In the genomic region with DNA sequence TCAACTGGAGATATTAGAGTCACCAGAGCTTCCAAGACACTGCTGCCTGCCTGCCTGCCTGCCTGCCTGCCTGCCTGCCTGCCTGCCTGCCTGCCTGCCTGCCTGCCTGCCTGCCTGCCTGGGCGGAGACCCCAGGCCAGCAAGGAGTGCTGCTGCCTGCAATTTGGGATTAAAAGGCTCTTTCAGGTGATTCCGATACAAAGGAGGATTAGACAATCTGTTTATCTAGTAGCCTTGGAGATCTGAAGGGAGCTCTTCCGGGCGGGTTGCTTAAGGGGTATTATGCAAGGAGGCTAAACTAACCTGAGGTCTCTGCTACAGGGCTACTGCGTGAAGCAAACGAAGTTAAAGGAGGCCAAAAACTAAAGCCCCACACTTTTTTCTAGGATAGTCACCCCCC, we compare ENCODE assay signal across 8 mouse cellular contexts. TPM values are rescaled to one million over a fixed set of nuclear protein-coding genes. Genes with fewer than 3 reads are reported as not detected.
A peak's percentile ranks its signal among the peaks of the same experiment; 100 is the strongest.
DNase-seq lines count a peak whose midpoint lies in the region; ATAC-seq lines count a peak whose summit lies in the region.

No protein-coding gene starts in this region.

- no peaks in the 10 kb centered on the region for H3K9me3 ChIP-seq in erythroblast, embryonic 14.5 days (ENCODE audit: control insufficient read depth, low read length)
- no peaks in the 10 kb centered on the region for H3K9me3 ChIP-seq in embryonic facial prominence, embryonic 10.5 days
- no peaks in the 10 kb centered on the region for H3K9me3 ChIP-seq in intestine, embryonic 15.5 days
- H3K9me3 ChIP-seq in midbrain, embryonic 13.5 days, result no peaks in the 10 kb centered on the region

- DNase-seq in embryonic facial prominence, embryonic 10.5 days (ENCODE audit: low spot score), result no peak
- no peak for DNase-seq in thymus, postnatal 4 days
- DNase-seq in left cerebral cortex, postnatal 36 days (ENCODE audit: low spot score in 2 of 2), result no peak
- no peak for DNase-seq in adrenal gland, postnatal 25 days

- peaks cover 75% of the 10 kb centered on the region for H3K4me1 ChIP-seq in erythroblast, embryonic 14.5 days (ENCODE audit: control insufficient read depth)
- peaks cover 56% of the 10 kb centered on the region for H3K4me1 ChIP-seq in embryonic facial prominence, embryonic 10.5 days
- H3K4me1 ChIP-seq in intestine, embryonic 15.5 days (replicated peaks), result peaks cover 52% of the 10 kb centered on the region
- H3K4me1 ChIP-seq in midbrain, embryonic 13.5 days (replicated peaks), result peaks cover 50% of the 10 kb centered on the region

- peak overlapping the region; percentile 96 for H3K27ac ChIP-seq in embryonic facial prominence, embryonic 10.5 days (replicated peaks)
- peak overlapping the region; percentile 87 for H3K27ac ChIP-seq in intestine, embryonic 15.5 days
- 0 out of 2 replicates have a peak overlapping the region, but pooled peaks have one; percentile 30 for H3K27ac ChIP-seq in midbrain, embryonic 13.5 days

- intact Hi-C loops in left cerebral cortex, postnatal 36 days (cut with DNase I), result no loop called here

- H3K4me3 ChIP-seq in erythroblast, embryonic 14.5 days (replicated peaks), result peak overlapping the region; percentile 93
- H3K4me3 ChIP-seq in embryonic facial prominence, embryonic 10.5 days, result peak overlapping the region; percentile 96
- H3K4me3 ChIP-seq in intestine, embryonic 15.5 days (replicated peaks), result peak overlapping the region; percentile 68
- peak overlapping the region; percentile 93 for H3K4me3 ChIP-seq in midbrain, embryonic 13.5 days (replicated peaks)

- 32% methylated on average over 6 of the region's 6 CpGs for WGBS in embryonic facial prominence, embryonic 10.5 days
- 35% methylated on average over 6 of the region's 6 CpGs for WGBS in intestine, embryonic 15.5 days
- WGBS in midbrain, embryonic 13.5 days, result 23% methylated on average over 6 of the region's 6 CpGs

- H3K27me3 ChIP-seq in erythroblast, embryonic 14.5 days (ENCODE audit: control insufficient read depth), result no peaks in the 10 kb centered on the region
- H3K27me3 ChIP-seq in embryonic facial prominence, embryonic 10.5 days (replicated peaks; ENCODE audit: low read depth, poor library complexity, severe bottlenecking), result no peaks in the 10 kb centered on the region
- H3K27me3 ChIP-seq in intestine, embryonic 15.5 days (replicated peaks), result no peaks in the 10 kb centered on the region
- H3K27me3 ChIP-seq in midbrain, embryonic 13.5 days, result no peaks in the 10 kb centered on the region

- peak overlapping the region; percentile 91 for H3K9ac ChIP-seq in intestine, embryonic 15.5 days
- peak overlapping the region; percentile 93 for H3K9ac ChIP-seq in midbrain, embryonic 13.5 days (replicated peaks)

- peak overlapping the region; percentile 77 for H3K4me2 ChIP-seq in intestine, embryonic 15.5 days (replicated peaks)
- H3K4me2 ChIP-seq in midbrain, embryonic 13.5 days (replicated peaks), result peak overlapping the region; percentile 80

- H3K36me3 ChIP-seq in erythroblast, embryonic 14.5 days (ENCODE audit: control insufficient read depth), result peaks cover 32% of the 10 kb centered on the region
- peaks cover 48% of the 10 kb centered on the region for H3K36me3 ChIP-seq in embryonic facial prominence, embryonic 10.5 days (replicated peaks)
- H3K36me3 ChIP-seq in intestine, embryonic 15.5 days, result no peaks in the 10 kb centered on the region; the same call in 1 of the 2 replicates
- H3K36me3 ChIP-seq in midbrain, embryonic 13.5 days, result peaks cover 30% of the 10 kb centered on the region

- ATAC-seq in erythroblast, adult 5-6 weeks (replicated peaks; ENCODE audit: low FRiP score, poor library complexity, severe bottlenecking), result no peak
- no peak for ATAC-seq in intestine, embryonic 15.5 days
- ATAC-seq in midbrain, embryonic 13.5 days, result no peak

RNA-seq across cellular contexts. Expression of gene Kctd10, which starts 1.4 kb away (rescaled TPM):
- polyA plus RNA-seq in erythroblast, embryonic 14.5 days (2012), result 0.64 and 0.90 TPM in 2 replicates
- total RNA-seq in erythroblast, adult 5-6 weeks (2015; ENCODE audit: low replicate concordance), result 5.2 and 7.3 TPM in 2 replicates
- 10.6 and 15.4 TPM in 2 replicates for total RNA-seq in erythroblast, adult 5-6 weeks (2017; ENCODE audit: low replicate concordance)
- 112 and 116 TPM in 2 replicates for polyA plus RNA-seq in embryonic facial prominence, embryonic 10.5 days (2016; fragmentation: Nextera tagmentation; extraction: Ambion mirVana)
- polyA plus RNA-seq in intestine, embryonic 15.5 days (2015; fragmentation: Nextera tagmentation; extraction: Ambion mirVana), result 116 and 119 TPM in 2 replicates
- 92.8 and 94.0 TPM in 2 replicates for polyA plus RNA-seq in midbrain, embryonic 13.5 days (2015; fragmentation: Nextera tagmentation; extraction: Ambion mirVana)
- total RNA-seq in left cerebral cortex, postnatal 36 days (2021), result 10 to 100 TPM; 48.7 to 53.0 TPM
- 53.3 and 58.5 TPM in 2 replicates for total RNA-seq in adrenal gland, postnatal 25 days (2021)

RNA-seq across cellular contexts. Expression of gene Ube3b, which starts 1.5 kb away (rescaled TPM):
- polyA plus RNA-seq in erythroblast, embryonic 14.5 days (2012), result 5.6 and 6.9 TPM in 2 replicates
- 17.3 and 30.9 TPM in 2 replicates for total RNA-seq in erythroblast, adult 5-6 weeks (2015; ENCODE audit: low replicate concordance)
- 17.6 and 25.5 TPM in 2 replicates for total RNA-seq in erythroblast, adult 5-6 weeks (2017; ENCODE audit: low replicate concordance)
- 54.3 and 54.8 TPM in 2 replicates for polyA plus RNA-seq in embryonic facial prominence, embryonic 10.5 days (2016; fragmentation: Nextera tagmentation; extraction: Ambion mirVana)
- 35.7 and 39.3 TPM in 2 replicates for polyA plus RNA-seq in intestine, embryonic 15.5 days (2015; fragmentation: Nextera tagmentation; extraction: Ambion mirVana)
- 36.9 and 43.1 TPM in 2 replicates for polyA plus RNA-seq in midbrain, embryonic 13.5 days (2015; fragmentation: Nextera tagmentation; extraction: Ambion mirVana)
- 10 to 100 TPM; 81.6 to 88.1 TPM for total RNA-seq in left cerebral cortex, postnatal 36 days (2021)
- total RNA-seq in adrenal gland, postnatal 25 days (2021), result 68.2 and 75.7 TPM in 2 replicates

Comparison
In these comparisons a context has a peak if more than half of its experiments do, and no peak if none do; other contexts are left out.
1. H3K27ac ChIP-seq: peak in every context shown above with its lines; median percentile 96 in embryonic facial prominence, embryonic 10.5 days; 87 in intestine, embryonic 15.5 days; 30 in midbrain, embryonic 13.5 days.
2. RNA of gene Kctd10, which starts 1.4 kb away (polyA plus RNA-seq): 116 to 119 TPM in intestine, embryonic 15.5 days, 112 to 116 TPM in embryonic facial prominence, embryonic 10.5 days and 92.8 to 94.0 TPM in midbrain, embryonic 13.5 days; 0.64 to 0.90 TPM in erythroblast, embryonic 14.5 days; every median in the first group is over 10 times any median in the second.
3. Peak in every context shown above with its lines, with median percentiles within 50 percentile points of each other: H3K4me3 ChIP-seq.